Mouse (Mus musculus): ENCODE data around the gene Cdv3. TPM values are rescaled to one million over a fixed set of nuclear protein-coding genes. Genes with fewer than 3 reads are reported as not detected.

The Cdv3 gene
- total and polyA plus RNA-seq, 3 experiments, result 115 to 258 (median 232) TPM

DNA sequence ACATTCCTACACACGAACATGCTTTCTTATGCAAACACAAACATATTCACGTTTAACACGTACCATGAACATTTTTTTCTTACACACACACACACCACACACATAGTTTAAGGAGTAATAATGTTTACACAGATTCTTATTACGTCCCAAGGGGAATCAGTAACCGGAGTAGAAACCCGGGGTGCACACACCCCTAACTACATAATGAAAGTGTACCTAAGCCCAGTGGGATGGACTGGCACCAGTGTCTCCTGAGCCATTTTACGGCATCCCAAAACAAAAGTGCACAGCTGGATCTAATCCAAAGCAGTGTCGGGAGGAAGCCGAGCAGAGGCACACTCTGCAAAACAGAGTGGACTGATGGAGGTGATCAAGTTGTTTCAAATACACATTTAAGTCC lies 47.8 kb upstream of the Cdv3 start:
- Histone ChIP-seq H3K9me3 (replicated peaks; ENCODE audit: insufficient read depth, low read length) (no peaks in the 10 kb centered on the region), H3K79me2 (ENCODE audit: control insufficient read depth, insufficient read depth, low read length, poor library complexity) (no peaks in the 10 kb centered on the region), H3K27ac (ENCODE audit: control insufficient read depth, low read depth, low read length) (no peak overlapping the region), H3K4me1 (ENCODE audit: control insufficient read depth in 1 of 2, insufficient read depth in 2 of 2, low read length in 2 of 2) (no peaks in the 10 kb centered on the region), H3K27me3 (ENCODE audit: control insufficient read depth in 1 of 2, insufficient read depth in 2 of 2, low read length in 2 of 2) (no peaks in the 10 kb centered on the region; a peak in 2 of 4 replicates), H3K36me3 (ENCODE audit: control insufficient read depth in 1 of 2, insufficient read depth in 2 of 2, low read length in 2 of 2) (no peaks in the 10 kb centered on the region), H3K9ac (ENCODE audit: control insufficient read depth, low read depth, low read length, poor library complexity, severe bottlenecking) (no peak overlapping the region), H3K4me3 (ENCODE audit: control insufficient read depth in 1 of 2, insufficient read depth in 1 of 2, low read depth in 2 of 2, low read length in 2 of 2) (no peak overlapping the region)
- TF ChIP-seq MAFK (IDR thresholded peaks at IDR 0.05; ENCODE audit: borderline replicate concordance, low read depth, low read length) (no peak), NRF1 (IDR thresholded peaks at IDR 0.05; ENCODE audit: insufficient read depth, low read depth, low read length, poor library complexity, severe bottlenecking) (no peak), MXI1 (IDR thresholded peaks at IDR 0.05; ENCODE audit: low read depth, low read length) (no peak), CTCF (IDR thresholded peaks at IDR 0.05 in 2 of 3, conservative IDR thresholded peaks at IDR 0.05 in 1 of 3; ENCODE audit: control insufficient read depth in 1 of 3, insufficient read depth in 1 of 3, low read depth in 2 of 3, low read length in 3 of 3, poor library complexity in 1 of 3, severe bottlenecking in 1 of 3) (no peak), MYC (IDR thresholded peaks at IDR 0.05; ENCODE audit: low read depth, low read length) (no peak), USF2 (IDR thresholded peaks at IDR 0.05; ENCODE audit: borderline replicate concordance in 1 of 2, insufficient read depth in 1 of 2, low read depth in 1 of 2, low read length in 2 of 2) (no peak), POLR2AphosphoS5 (IDR thresholded peaks at IDR 0.05; ENCODE audit: borderline replicate concordance, low read depth, low read length) (no peak), HCFC1 (IDR thresholded peaks at IDR 0.05; ENCODE audit: low read depth, low read length) (no peak), NELFE (IDR thresholded peaks at IDR 0.05; ENCODE audit: low read depth, low read length) (no peak), KAT2A (conservative IDR thresholded peaks at IDR 0.05; ENCODE audit: low read depth, low read length) (no peak), ZC3H11A (IDR thresholded peaks at IDR 0.05; ENCODE audit: low read depth, low read length) (no peak), UBTF (IDR thresholded peaks at IDR 0.05; ENCODE audit: borderline replicate concordance, insufficient read depth, low read depth, low read length) (no peak), TCF12 (IDR thresholded peaks at IDR 0.05; ENCODE audit: low read depth, low read length) (no peak), SMC3 (IDR thresholded peaks at IDR 0.05; ENCODE audit: low read depth, low read length) (no peak), MYB (IDR thresholded peaks at IDR 0.05; ENCODE audit: low read depth, low read length) (no peak), TBP (IDR thresholded peaks at IDR 0.05; ENCODE audit: low read depth, low read length) (no peak), MEF2A (IDR thresholded peaks at IDR 0.05; ENCODE audit: extremely low read depth, insufficient replicate concordance, low read depth, low read length, poor library complexity, severe bottlenecking) (no peak), BHLHE40 (IDR thresholded peaks at IDR 0.05; ENCODE audit: borderline replicate concordance, low read depth, low read length) (no peak), SIN3A (IDR thresholded peaks at IDR 0.05; ENCODE audit: low read length) (no peak)
- no peak for DNase-seq (ENCODE audit: low read depth, low spot score)

DNA sequence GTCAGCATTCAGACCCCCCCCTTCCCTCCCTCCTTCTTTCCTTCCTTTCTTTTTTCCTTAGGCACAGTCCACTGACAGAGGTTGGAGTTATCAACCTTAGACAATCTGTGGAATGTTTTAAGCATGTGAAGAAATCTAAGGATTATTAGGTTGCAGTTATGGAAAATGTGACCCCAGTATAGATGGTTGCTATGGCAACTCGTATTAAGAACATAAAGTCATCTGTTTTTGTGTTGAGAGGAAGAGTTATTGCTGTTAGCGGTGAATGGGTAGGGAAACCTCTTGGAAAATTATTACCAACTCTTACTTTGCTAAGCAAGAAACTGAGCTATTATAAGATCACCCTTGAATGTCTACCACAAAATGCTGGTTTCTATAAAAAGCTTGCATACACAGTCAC lies 43.5 kb upstream of the Cdv3 start:
- H3K9me3 ChIP-seq (replicated peaks; ENCODE audit: insufficient read depth, low read length), result no peaks in the 10 kb centered on the region
- no peak overlapping the region for H3K9ac ChIP-seq (ENCODE audit: control insufficient read depth, low read depth, low read length, poor library complexity, severe bottlenecking)
- no peak overlapping the region for H3K27ac ChIP-seq (ENCODE audit: control insufficient read depth, low read depth, low read length)
- no peaks in the 10 kb centered on the region for H3K36me3 ChIP-seq (ENCODE audit: control insufficient read depth in 1 of 2, insufficient read depth in 2 of 2, low read length in 2 of 2)
- no peaks in the 10 kb centered on the region for H3K4me1 ChIP-seq (ENCODE audit: control insufficient read depth in 1 of 2, insufficient read depth in 2 of 2, low read length in 2 of 2)
- TF ChIP-seq ETS1 (IDR thresholded peaks at IDR 0.05; ENCODE audit: low read depth, low read length) (no peak), ZMIZ1 (IDR thresholded peaks at IDR 0.05; ENCODE audit: low read depth, low read length) (no peak), CHD1 (IDR thresholded peaks at IDR 0.05; ENCODE audit: low read depth, low read length) (no peak), POLR2AphosphoS5 (IDR thresholded peaks at IDR 0.05; ENCODE audit: borderline replicate concordance, low read depth, low read length) (no peak), RAD21 (IDR thresholded peaks at IDR 0.05; ENCODE audit: low read depth, low read length) (no peak), EP300 (IDR thresholded peaks at IDR 0.05; ENCODE audit: low read depth in 1 of 2, low read length in 2 of 2) (no peak), CHD2 (IDR thresholded peaks at IDR 0.05; ENCODE audit: low read length) (no peak), MAX (IDR thresholded peaks at IDR 0.05; ENCODE audit: low read length) (no peak), NELFE (IDR thresholded peaks at IDR 0.05; ENCODE audit: low read depth, low read length) (no peak), GATA1 (IDR thresholded peaks at IDR 0.05; ENCODE audit: low read depth, low read length) (no peak), SIN3A (IDR thresholded peaks at IDR 0.05; ENCODE audit: low read length) (no peak), ELF1 (IDR thresholded peaks at IDR 0.05; ENCODE audit: low read depth, low read length) (no peak), TCF12 (IDR thresholded peaks at IDR 0.05; ENCODE audit: low read depth, low read length) (no peak), HCFC1 (IDR thresholded peaks at IDR 0.05; ENCODE audit: low read depth, low read length) (no peak), MAZ (IDR thresholded peaks at IDR 0.05; ENCODE audit: low read depth, low read length) (no peak), NRF1 (IDR thresholded peaks at IDR 0.05; ENCODE audit: insufficient read depth, low read depth, low read length, poor library complexity, severe bottlenecking) (no peak), BHLHE40 (IDR thresholded peaks at IDR 0.05; ENCODE audit: borderline replicate concordance, low read depth, low read length) (no peak), E2F4 (IDR thresholded peaks at IDR 0.05; ENCODE audit: borderline replicate concordance, low read depth, low read length) (no peak)
- no peak for DNase-seq (ENCODE audit: low read depth, low spot score)
- H3K27me3 ChIP-seq (ENCODE audit: control insufficient read depth in 1 of 2, insufficient read depth in 2 of 2, low read length in 2 of 2), result no peaks in the 10 kb centered on the region
- no peaks in the 10 kb centered on the region for H3K79me2 ChIP-seq (ENCODE audit: control insufficient read depth, insufficient read depth, low read length, poor library complexity)
- H3K4me3 ChIP-seq (ENCODE audit: control insufficient read depth in 1 of 2, insufficient read depth in 1 of 2, low read depth in 2 of 2, low read length in 2 of 2), result no peak overlapping the region

All from MEL (cell line).